Mouse (Mus musculus): ENCODE measurements around the gene Jtb. TPM values are rescaled to one million over a fixed set of nuclear protein-coding genes. Genes with fewer than 3 reads are reported as not detected.

Gene Jtb
- total RNA-seq (2021): 10 to 100 TPM; 43.0 to 43.5 TPM
- long read RNA-seq, experiment 1, transcript Jtb-201 (5 exons, 1,101 nt): major isoform, 56 of 68 reads
- long read RNA-seq, experiment 1, partial matches to known transcripts: 3 of 68 reads
- long read RNA-seq, experiment 1, other reads (novel, unspliced or antisense): 8 of 68 reads
- long read RNA-seq, experiment 2, transcript Jtb-201 (5 exons, 1,101 nt): major isoform, 44 of 56 reads
- long read RNA-seq, experiment 2, partial matches to known transcripts: 3 of 56 reads
- long read RNA-seq, experiment 2, other reads (novel, unspliced or antisense): 9 of 56 reads

DNA sequence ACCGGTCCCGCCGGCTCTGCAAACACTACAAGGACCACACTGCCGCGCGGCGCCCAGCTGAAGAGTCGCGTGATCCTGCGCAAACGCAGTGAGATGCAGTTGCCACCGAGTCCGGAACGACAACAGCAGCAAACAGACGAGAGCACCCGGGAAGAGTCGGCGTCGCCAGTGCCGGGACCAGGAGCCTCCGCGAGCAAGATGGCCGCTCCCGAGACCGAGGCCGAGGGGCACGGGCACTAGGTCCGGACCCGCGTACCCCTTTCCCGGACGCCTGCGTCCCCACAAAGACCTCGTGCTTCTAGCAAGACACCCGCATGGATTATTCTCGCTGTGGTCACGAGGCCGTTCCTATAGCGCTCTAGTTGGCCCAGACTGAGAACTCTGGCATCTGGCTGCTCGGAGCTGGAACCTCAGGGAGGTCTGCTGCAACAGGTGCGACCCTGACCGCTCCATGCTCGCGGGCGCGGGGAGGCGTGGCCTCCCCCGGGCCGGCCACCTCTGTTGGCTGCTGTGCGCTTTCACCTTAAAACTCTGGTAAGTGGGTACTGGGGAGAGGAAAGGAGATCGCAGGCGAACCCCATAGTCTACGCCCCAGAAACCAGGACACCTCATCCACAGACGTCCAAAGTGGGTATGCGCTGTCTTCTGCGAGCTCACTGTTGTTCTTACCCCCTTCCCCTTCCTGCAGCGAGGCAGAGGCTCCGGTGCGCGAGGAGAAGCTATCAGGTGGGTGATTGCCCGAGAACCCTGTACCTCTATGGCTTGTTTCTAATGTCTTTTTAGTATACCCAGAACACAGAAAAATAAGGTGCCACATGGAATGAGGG, at the start of gene Jtb:
Gene Jtb (plus strand): TSS at position 91 of the 827 bp plus-strand sequence.
- peak; percentile 94 to 97 for DNase-seq (ENCODE audit: low spot score in 2 of 2)

DNA sequence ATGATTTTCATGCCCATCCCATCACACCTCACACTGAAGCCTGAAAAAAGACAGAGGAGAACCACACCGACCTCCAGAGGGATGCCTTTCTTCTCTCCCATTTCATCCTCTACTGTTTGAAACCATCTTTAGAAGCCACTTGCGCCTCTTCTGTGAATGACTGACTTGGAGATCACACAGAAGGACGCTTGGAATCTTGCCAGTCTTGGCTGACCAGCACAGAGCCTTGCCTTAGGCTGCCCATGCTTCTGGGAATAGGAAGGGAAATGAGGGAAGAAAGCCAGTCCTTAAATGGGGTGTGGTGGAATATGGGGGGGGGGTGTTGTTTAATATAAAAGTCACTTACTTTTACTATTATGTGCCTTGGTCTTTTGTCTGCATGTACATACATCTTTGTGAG, 47.8 kb upstream of the Jtb start:
- DNase-seq (ENCODE audit: low spot score in 2 of 2): no peak

DNA sequence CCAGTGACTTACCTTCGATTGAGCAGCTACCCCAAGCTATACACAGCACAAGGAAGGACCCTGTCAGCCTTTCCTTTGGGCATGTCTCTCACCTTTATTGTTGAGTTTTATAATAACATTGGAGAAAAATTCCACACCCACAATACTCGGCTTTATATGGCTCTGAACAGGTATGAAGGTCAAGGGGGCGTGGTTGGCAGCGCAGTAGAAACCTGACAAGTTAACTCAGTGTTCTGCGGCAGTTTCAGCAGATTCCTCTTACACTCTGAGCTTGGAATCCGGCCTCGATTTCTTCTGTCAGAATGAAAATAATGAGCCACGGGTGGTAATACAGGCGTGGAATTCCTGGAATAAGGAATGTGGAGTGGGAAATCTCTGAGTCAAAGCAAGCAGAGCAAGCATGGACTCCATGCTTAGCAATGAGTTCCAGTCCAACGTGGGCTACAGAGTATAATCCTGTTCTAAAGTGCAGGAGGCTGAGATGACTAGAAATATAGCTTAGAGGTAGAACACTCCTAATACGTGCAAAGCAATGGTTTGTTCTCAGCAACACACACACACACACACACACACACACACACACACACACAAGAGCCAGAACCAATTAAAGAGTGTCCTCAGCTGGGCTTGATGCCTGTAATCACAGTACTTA, 40.4 kb upstream of the Jtb start:
- no peak for DNase-seq (ENCODE audit: low spot score in 2 of 2)

DNA sequence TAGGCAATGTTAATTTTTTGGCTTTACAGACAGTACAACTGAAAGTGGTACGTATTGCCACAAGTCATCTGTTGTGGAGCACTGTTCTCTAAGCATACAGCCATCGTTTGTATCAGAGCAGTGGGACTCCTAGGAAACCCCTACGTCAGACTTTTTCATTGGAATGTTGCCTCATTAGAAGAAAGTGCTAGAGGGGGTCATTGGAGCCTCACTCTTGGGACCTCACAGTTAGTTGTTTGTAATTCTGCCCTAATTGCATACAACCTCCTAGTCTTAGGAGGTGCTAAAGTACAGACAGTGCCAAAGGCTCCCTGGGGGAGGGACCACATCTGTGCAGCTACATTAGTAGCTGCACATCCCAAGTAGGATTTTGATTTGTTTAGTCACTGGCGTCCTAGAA, 36.6 kb upstream of the Jtb start:
- DNase-seq (ENCODE audit: low spot score in 2 of 2): no peak

DNA sequence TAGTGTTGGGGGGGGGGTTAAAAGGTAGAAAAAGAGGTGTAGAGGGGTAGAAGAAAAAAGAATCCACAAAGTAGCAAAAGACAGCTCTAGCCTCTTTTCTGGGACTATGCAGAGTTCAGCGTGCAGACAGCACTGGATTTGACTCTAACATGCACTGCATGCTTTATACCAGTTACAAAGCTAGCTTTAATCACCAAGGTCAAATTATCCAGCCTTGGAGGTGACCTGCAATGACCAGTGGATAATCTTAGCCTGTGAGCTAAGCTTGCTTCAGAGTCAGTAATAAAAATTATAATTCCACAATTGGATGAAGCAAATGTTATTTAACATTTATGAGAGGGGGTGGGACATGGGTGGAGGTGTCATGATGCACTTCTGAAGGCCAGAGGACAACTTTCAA, 35.8 kb upstream of the Jtb start:
- DNase-seq (ENCODE audit: low spot score in 2 of 2): no peak

DNA sequence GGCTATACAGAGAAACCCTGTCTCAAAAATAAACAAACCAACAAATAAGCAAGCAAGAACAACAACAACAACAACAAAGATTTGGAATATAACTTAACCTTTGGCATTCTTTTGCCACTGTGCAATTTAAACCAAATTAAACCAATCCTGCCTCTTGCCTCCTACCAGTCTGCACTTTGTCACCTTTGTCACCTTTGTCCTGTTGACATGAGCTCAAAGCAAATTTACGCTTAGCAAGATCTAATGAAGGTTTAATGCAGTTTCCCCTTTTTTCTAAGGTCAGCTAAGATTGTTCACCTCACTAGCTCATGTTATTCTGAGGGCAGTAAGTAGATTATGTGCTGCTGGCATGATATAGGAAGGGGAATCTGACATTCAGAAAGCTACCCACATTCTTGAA, 33.8 kb upstream of the Jtb start:
- no peak for DNase-seq (ENCODE audit: low spot score in 2 of 2)

DNA sequence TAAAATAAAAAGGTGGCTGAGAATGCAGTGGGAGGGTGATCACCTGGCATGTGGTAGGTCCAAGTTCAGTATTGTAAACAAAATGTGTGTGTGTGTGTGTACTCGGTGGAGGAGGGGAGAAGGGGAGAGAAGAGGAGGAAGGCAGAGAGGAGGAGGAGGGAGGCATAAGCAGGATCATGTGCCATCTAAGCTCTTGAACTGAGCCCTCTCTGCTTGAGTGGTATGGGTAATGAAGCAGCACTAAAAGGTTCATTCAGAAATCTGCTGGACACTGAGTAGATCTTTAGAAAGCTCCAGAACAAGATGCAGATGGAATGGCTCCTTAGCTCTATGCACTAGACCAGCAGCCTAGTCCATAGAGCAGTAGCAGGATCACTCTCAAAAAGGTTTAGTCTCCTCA, 28.5 kb upstream of the Jtb start:
- DNase-seq (ENCODE audit: low spot score in 2 of 2): no peak

DNA sequence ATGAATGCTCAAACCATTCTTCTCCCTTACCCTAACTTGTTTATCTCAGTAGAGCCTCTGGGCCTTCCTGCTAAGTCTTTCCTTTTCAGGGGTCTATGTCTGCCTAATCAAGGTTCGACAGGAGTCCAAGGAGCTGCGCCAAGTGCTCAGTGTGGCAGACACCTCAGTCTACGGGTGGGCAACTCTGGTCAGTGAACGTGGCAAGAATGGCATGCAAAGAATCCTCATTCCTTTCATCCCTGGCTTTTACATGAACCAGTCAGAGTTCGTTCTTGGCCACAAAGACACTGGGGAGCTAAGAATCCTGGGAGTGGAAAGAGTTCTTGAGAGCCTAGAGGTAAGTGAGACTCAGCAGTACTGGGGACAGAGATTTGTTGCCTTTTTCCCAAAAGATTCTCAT, 27.8 kb upstream of the Jtb start:
- DNase-seq (ENCODE audit: low spot score in 2 of 2): no peak

DNA sequence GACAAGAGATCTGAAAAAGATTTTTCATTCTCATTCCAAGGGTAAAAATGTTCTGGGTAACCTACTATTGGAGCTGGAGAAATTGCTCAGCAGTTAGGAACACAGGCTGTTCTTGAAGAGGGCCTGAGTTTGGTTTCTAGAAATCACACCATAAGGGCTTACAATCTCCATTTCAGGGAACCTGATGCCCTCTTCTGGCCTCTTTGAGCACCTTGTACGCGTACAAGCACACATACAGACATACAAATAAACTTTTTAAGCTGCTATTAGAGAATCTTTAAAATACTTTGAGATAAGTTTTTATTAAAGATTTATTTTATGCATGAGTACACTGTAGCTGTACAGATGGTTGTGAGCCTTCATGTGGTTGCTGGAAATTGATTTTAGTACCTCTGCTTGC, 26.8 kb upstream of the Jtb start:
- DNase-seq (ENCODE audit: low spot score in 2 of 2): no peak

DNA sequence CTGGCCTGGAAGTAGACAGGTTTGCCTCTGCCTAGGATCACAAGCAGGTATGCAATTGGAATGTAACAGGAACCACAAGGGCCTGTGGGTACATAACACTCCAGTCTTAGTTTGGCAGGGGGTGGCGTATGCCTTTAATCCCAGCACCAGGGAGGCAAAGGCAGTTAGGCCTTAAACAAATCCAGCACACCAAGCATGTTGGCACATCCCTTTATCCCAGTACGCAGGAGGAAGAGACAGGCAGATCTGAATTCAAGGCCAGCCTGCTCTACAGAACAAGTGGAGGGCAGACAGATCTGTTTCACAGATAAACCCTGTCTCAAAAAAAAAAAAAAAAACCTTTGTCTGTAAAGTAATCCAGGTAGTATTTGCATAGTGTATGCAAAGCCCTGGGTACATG, 22.7 kb upstream of the Jtb start:
- DNase-seq (ENCODE audit: low spot score in 2 of 2): no peak

DNA sequence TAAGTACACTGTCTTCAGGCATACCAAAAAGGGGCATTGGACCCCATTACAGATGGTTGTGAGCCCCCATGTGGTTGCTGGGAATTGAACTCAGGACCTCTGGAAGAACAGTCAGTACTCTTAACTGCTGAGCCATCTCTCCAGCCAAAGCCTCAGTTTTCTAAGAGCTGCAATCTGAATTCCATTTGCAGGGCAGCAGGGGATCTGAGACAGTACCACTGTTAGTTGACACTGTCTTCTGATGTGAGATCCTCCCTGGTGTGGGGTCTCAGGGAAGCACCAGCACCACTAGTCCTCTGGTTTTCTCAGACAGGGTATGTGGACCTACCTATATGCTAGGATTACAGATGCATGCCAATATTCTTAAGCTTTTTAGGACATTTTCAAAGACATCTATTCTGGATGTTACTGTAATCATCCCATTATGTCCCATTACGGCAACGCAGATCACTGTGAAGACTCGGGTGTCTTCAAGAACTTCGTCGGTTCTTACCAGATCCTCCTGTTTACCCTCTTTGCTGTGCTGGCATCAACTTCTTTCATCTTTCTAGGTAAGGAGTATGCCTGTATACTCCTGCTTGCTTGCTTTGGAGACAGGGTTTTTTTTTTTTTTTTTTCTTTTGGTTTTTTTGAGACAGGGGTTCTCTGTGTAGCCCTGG, 21.4 kb upstream of the Jtb start:
- DNase-seq (ENCODE audit: low spot score in 2 of 2): no peak

DNA sequence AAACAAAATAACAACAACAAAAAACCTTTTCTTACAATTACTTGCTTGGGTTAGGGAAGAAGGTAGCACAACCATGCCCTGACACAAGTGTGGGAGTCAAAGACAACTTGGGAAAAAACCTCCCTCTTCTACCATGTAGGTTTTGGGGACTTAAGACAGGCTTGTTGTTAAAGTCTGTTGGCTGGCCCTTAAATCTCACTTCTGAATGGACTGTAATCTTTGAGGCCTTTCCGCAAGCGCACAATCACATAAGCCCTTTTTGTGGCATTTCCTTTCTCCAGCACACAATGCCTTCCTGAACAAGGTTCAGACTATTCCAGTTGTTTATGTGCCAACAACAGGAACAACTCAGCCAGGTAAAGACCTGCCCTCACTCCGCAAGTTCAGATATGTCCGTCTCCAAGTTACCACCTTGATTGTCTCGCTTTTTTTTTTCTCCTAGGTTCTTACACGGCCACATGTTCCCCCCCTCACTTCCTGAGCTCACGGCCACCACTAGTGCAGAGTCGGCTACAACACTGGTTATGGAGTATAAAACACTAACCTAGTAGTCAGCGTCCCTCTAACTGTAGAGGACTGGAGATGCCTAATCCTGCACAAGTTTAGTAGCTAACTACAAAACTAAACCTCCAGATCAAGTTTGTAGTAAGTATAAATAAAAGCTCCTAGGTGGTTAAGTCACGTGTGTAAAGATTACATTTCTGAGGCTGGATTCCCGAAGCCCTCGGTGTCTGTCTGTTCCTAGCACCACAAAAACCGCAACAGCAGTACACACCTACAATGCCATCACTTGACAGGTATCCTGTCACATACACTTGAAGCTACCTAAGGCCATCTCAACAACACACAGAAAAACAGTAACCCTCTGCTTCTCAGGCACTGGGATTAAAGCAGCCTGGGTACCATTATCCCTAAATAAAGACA, 19.7 kb upstream of the Jtb start:
- no peak for DNase-seq (ENCODE audit: low spot score in 2 of 2)

DNA sequence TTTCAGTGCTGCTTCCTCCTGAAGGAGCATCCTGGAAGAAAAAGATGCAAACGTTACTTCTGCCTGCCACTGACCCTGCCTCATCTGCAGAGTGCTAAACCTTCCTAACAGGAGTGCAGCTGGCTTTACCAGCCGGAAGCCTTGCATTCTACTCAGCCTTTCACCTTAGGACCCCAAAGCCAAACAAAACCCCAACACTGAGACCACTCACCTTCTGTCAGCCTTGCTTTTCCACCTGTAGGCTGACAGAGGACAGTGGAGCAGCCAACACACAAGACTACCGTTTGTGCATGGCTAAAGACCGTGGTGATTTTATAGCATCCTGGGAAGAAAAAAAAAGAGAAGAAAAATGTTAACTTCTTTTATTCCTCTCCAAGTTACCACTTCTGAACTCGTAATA, 18.7 kb upstream of the Jtb start:
- no peak for DNase-seq (ENCODE audit: low spot score in 2 of 2)

DNA sequence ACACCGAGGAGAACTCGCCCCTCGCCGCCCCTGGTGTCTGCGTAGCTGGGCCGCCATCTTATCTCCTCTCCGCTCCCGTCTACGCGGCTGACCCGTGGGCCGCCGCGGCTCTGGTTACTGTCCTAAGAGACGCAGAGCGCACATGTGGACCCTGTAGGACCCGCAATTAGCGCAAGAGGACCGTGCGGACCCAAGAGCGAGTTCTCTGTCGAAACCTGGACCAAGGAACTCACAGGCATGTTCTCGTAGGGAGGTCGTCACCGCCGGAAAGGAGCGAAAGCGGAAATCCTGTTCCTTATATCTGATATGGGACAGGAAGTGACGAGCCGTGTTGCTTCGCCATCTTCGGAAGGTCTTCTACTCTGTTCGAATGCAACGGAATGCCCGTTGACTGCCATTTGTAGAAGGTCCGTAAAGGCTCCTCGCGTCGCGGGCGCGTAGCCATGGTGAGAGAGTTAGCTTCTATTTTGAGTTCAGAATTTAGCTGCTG, 18.0 kb upstream of the Jtb start, which contains the start of the genes Rps27 and Rab13:
Gene Rps27 (minus strand): TSS at position 275 of the 490 bp plus-strand sequence.
Gene Rab13 (plus strand): TSS at position 319 of the 490 bp plus-strand sequence.
- DNase-seq (ENCODE audit: low spot score in 2 of 2): peak; percentile 87 to 90

DNA sequence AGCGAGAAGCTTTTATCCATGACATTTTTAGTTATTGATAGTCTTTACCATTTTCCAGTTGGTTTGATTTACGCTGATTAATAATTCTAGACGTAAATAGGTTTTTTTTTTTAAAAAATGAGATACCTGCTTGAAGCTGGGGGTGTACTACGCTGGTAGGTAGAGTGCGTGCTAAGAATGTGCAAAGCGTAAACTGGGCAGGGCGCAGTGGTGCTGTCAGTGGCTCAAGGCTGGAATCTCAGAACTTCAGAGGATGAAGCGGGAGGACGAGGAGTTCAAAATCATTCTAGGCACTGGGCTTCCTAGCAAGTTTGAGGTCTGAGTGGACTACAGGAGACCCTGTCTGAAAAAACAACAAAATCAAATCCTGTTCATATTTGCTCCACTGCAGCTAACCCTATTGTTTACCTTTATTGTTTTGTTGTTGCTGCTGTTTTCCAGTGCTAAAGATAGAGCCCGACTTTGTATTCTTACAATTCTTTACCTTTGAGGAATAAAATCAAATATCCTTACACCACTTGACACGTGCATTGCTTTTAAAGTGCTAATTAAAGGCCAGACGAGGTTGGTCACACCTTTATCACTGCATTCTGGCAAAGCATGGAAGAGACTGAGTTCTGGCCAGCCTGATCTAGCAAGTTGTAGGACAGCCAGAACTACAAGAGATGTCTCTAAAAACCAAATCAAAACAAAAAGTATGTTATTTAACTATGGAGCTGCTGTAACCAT, 17.3 kb upstream of the Jtb start:
- no peak for DNase-seq (ENCODE audit: low spot score in 2 of 2)

DNA sequence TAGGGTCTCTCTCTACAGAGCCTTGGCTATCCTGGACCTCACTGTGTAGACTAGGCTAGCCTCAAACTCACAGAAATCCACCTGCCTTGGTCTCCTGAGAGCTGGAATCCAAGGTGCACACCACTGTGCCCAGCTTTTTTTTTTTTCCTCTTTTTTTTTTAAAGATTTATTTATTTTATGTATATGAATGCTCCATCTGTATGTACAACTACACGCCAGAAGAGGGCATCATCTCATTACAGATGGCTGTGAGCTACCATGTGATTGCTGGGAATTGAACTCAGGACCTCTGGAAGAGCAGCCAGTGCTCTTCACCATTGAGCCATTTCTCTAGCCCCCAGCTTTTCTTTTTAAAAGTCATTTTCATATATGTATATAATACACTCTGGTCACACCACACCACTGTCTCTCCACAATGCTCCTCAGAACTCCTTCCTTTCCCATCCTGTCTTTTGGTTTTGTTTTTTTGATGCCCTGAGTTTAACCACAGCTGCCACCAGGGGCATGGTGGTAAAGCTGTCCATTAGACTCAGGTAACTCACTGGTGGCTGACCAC, 15.5 kb upstream of the Jtb start:
- no peak for DNase-seq (ENCODE audit: low spot score in 2 of 2)

DNA sequence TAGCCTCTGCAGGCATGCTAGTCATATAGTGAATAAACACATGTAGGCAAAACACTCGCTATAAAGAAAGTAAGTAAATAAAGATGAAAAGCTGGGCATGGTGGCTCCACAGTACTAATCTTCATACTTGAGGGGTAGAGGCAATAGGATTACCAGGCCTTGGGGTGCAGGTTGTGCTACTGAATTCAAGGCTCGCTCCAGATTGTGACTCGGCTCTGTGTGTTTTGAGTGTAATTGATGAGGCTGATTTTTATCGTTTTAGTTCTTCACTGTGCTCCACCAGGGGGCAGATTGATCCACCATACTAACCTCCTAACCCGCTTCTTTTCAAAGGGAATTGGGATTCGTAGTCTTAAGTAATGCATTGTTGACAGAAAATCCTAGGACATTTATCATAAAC, 11.3 kb upstream of the Jtb start:
- peak; percentile 28 to 57 for DNase-seq (ENCODE audit: low spot score in 2 of 2)

DNA sequence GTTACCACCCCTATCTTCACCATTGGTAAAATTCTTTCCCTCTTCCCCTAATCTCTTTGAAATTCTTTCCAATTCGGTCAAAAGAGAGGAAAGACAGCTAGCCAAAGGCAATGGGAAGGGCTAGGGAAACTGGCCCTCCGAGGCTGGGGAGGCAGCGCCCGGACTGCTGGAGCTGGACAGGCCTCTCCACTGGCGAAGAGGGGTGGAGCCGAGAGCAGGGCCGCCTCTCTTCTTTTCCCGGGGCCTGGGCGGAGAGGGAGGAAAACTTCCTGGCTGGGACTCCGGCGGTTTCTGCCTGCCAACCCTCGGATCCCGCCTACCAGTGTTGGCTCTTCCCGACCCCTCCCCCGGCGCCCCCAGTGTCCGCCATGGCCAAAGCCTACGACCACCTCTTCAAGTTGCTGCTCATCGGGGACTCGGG, 10.9 kb upstream of the Jtb start:
- peak; percentile 16 to 38 for DNase-seq (ENCODE audit: low spot score in 2 of 2)

DNA sequence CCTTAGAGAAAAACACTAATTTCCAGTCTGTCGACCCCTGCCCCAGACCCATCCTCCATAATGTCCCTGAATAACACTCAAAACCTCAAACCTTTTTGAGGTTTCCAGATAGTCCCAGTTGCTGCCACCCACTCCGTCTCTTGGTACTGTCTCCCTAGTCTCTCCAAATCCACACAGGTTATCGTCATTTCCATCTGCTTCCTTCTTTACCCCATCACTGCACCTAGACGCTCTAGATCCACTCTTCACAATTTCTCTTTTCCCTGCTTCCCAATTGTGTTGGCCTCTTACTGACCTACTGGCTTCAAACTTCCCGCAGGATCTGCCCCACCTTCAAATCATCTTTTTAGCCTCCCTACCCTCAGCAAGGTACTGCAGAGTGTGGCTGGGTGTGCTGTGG, 10.3 kb upstream of the Jtb start:
- no peak for DNase-seq (ENCODE audit: low spot score in 2 of 2)
